Mouse (Mus musculus) T-helper 2 cell (primary cell): ENCODE measurements around the gene Tars.

Experiments
- in situ Hi-C: fragments of 300-600 bp; cut with MboI, MseI; formaldehyde crosslinking; loops from one replicate; pipeline ENCODE4 v1.15.1; 2025; ENCODE audit warnings: high pct_unique_total_duplicates

The Tars gene

DNA sequence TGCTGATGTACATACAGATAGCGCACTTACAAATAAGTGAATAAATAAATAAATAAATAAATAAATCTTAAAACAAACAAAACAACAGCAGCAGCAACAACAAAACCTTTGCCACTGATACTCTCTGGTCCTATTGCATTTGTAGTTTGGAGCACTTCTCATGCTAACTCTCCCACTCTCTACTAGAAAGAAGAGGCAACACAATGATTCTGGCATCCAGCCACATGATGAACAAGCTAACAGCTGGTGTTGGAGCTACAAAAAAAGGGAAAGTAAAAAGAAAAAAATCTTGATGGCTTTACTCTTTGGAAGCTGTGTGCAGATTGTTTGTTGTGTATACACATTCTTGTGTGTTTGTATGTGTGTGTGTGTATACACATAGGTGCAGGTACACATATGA, 34.7 kb downstream of the Tars start:
- in situ Hi-C loops = no loop called here

- in situ Hi-C loops = no loop called here
Observed at GRCm38 (mm10) chr15:11364112-11364511, 35.4 kb downstream of the Tars start.

GRCm38 (mm10) chr15:11361824-11362223, 37.6 kb downstream of the Tars start:
- in situ Hi-C loops = no loop called here

DNA sequence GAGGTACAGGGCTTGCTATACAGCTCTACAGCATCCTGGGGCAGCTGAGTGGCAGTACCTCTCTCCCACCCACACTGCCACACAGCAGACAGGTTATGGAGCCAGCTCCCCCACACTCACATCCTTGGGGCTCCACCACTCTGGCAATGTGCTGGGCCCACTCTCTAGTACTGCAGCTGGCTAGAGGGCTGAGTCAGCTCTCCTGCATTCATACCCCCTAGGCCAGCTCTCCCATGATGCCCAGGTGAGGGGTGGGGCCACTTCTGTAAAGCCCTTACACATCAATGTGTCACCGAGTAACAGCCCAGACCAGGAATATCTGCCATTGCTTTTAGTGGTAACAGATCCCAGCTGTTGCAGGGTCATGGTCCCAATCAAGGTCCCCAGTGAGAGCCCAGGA, 38.6 kb downstream of the Tars start:
- in situ Hi-C loops = no loop called here

DNA sequence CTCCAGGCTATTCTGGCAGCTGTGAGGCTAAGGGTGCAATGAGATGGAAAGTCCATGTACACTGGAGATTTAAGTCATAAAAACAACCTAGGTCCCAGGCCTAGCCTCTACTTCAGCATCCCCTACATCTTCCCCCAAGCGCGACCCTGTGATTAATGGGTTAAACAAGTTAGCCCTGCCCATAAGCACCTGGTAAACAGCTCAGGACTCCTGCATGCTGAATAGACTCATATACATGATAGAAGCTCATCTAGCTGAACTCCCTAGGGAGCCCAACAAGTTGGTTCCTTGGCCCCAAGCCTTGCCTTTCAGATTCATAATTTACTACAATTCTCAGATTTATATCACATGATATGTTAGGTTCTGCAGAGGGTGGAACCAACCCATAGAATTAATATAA, 42.0 kb downstream of the Tars start:
- in situ Hi-C loops = no loop called here

GRCm38 (mm10) chr15:11355865-11356264, 43.6 kb downstream of the Tars start:
- in situ Hi-C loops = no loop called here

- in situ Hi-C loops = no loop called here
Observed at GRCm38 (mm10) chr15:11339467-11340180, 59.8 kb downstream of the Tars start.
